Mouse (Mus musculus) layer of hippocampus, postnatal 14 days (tissue): ENCODE data around the gene Adat1. TPM values are rescaled to one million over a fixed set of nuclear protein-coding genes. Genes with fewer than 3 reads are reported as not detected.
A peak's percentile ranks its signal among the peaks of the same experiment; 100 is the strongest.

Source experiments
- DNase-seq, 2 experiments: peaks; one replicate each; pipeline ENCODE4 v3.0.0; 2021 to 2022; ENCODE audit warnings: low spot score in 2 of 2, mixed read lengths in 1 of 2
- total RNA-seq, 2 experiments: library from RNA; stranded (reverse); gene quantifications; 2 replicates each; pipeline ENCODE4 v1.2.3; 2021

Adat1 gene
- total RNA-seq, 2 experiments from 2014 or later = 4.3 to 5.2 TPM

DNA sequence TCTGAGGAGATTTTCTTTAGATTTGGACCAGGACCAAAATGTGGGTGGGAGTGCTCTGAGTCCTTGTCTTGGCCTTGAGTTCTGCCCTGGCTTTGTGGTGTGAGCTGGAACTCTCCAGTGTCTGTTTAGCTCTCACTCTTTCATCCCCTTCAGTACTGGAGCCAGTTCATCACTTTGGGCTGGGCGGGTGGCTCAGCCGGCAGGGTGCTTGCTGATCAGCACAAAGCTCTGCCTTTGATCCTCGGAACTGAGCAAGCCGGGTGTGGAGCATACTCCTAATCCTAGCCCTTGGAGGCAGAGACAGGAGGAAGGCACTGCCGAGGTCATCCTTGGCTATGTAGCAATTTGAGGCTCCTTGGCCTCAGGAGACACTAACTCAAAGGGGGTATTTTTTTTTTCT lies 23.1 kb downstream of the Adat1 start:
- DNase-seq = no peak

DNA sequence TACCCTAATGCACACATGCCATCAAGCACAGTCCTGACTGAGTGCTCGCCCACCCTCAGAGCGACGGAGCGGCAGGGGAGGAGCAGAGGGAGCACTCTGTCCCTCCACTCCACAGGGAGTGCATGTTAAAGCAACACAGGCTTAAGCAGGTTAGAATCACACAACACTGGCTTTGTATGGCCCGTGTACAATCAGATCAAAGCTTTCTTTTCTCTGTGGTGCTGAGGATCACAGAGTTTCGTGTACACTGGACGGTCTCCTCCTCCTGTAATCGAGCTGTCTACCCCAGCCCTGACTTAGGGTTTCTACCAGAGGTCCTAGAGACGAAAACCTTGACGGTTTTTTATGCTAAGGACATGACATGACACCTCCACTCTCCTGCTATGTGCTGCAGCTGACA lies 23.6 kb downstream of the Adat1 start:
- DNase-seq = no peak

DNA sequence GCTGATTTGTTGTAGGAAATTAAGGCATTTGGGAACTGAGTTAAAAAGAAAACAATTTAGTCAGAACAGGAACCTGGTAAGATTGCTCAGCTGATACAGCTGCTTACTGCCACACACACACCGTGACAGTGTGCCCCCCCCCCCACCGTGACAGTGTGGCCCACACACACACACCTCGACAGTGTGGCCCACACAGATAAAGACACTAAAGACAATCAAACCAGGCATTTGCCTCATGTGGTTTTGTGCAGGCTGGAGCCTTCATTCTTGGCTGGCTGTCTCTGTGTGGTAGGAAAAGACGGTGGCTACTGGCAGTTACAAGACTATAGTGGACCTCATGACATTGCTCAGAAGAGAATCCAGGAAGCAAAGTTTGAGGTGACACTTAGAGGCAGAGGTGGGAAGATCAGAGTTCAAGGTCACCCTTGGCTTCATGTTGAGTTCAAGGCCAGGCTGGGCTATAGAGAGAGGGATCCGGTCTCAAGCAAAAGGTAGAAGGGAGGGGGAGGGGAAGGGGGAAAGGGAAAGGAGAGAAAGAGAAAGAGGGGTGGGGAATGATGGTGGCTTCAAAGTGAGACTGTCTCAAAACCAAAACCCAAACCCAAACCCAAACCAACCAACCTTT lies 24.7 kb downstream of the Adat1 start:
- DNase-seq = no peak

DNA sequence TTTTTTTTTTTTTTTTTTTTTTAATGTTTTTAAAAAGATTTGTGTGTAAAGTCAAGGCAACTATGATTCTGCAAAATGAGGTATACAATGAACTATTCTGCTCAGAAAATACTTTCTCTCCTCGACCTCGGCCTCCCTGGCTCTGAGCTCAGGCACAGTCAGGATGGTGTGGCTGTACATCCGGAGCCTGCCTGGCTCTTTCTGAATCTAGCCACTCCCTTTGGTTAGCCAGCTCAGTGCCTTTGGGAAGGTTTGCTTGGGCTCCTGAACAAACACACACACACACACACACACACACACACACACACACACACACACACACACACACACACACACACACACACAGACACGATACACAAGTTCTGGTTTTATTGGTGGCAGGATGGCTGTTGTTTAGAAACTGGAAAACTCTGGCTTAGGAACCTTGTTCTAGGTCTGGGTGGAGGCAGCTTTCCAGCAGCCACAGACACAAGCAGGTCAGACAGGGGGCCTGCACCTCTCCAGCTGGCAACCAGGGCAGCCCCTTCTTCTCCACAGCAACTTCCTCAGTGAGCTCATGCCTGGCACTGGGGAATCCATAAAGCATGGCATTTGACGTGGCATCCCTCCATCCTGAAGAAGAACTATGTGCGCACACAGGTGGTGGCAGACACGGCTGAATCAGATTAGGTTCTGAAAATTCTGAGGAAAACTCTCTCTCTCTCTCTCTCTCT lies 27.1 kb downstream of the Adat1 start:
- no peak for DNase-seq

DNA sequence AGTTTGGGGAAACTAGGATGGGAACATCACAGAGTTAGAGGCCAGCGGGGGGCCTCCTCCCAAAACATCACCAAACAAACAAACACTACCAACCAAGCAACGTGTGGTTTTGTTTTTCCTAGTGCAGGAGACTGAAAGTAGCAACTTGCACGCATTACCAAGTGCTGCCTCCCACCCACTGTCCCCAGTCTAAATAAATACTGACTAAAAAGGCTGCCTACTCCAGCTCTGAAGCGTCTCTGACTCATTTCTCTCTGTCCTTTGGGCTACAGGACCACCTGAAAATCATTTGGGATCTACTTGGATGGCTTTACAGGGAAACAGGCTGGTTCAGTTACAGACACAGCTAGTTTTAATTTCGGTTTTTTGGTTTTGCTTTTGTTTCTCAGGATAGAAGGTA lies 27.8 kb downstream of the Adat1 start:
- no peak for DNase-seq

DNA sequence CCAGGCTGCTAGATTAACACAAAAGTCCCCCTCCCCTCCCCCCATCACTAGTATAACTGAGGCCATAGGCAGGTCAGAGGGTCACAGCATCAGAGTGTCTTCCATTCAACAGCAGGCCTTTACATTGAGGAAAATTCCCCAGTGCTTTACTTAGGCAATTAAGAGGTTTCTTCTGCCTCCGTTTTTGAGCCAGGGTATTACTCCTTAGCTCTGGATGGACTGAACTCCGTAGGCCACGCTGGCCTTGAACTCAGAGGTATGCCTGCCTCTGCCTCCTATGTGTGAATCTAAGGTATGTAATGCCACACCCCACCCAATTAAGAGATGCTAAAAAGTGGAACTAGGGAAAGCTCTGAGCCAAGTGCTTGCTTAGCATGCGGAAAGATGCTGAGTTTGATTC lies 28.6 kb downstream of the Adat1 start:
- DNase-seq = no peak

DNA sequence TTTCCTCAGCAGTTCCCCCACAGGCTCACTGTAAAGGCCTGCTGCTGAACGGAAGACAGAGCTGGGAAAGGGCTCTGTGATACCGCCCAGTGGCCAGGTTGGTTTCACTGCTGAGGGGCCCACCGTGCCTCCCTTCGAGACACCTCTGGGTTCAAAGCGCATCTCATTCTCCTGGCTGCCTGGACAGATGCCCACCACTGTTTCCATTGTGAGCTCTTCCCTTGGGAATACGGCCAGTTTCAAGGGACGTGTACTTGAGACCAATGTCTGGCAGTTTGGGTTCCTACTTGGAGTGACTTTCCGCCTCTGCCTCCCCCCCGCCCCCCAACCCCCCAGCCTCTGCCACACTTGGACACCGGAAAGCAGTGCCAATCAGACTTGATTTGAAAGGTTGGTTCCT lies 29.0 kb downstream of the Adat1 start:
- DNase-seq = no peak

DNA sequence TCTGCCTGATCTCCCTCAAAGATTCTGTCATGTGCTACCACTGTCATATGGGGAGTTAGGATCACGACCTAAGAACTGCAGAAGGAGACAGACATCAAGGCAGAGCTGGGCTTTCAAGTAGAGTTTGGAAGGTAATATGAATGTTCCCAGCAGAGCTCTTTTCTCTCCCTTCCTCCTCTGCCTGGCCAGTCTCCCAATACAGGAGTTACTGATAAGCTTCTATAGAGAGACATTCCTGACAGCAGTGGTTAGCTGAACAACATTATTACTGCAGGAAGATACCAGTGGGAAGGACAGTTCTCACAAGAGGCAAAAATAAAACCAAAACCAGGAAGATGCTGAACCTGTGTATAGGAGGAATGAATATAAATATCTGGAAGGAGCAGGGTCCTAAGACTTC lies 29.5 kb downstream of the Adat1 start:
- no peak for DNase-seq

DNA sequence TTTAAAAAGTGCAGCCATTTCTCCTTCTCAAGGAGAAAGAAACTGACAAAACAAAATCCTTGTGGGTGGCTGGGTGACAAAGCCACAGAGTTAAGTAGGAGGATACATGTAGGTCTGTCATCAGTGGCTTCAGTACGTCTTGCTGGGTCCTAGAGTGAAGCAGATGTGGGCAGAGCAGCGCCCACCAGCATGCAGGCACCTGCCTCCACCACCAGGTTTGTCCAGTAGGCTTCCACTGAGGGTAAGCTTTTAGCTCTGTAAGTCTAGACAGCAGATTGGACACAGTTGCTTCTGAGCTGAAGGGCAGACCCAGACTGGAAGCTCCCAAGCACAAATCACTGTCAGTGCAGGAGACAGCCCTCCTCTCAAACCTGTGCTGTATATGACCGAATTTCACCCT lies 30.8 kb downstream of the Adat1 start:
- no peak for DNase-seq

DNA sequence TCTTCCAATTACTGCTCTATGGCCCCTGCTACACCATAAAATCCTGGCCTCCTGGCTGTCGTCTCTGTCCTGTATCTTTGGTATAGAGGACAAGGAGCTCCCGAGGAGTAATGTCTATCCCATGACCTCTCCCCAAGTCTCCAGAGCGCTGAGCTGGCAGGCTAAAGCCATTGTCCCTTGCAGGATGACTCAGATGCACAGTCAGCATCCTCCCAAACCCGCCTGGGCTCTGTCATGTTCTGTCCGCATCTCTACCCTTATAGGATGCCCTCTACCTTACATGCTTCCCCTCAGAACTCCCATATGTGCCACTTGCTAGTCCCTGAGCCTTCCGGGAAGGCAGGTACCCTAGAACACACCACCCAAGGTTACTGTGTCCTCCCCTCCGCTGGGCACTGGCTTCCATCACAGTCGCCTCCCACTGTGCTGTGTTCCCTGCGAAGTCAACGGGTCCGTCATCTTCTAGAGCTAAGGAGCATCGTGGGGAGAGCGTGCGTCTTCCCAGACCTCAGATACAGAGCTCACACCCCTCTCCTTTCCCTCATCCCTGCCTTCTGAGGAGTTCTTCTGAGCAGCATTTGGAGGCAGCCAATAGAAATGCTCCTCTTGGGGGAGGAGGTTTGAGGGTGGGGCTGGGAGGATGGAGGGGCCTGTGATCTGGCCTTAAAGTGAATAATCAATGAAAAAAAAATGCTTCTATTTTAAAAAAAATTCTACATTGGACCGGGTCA lies 31.3 kb downstream of the Adat1 start:
- DNase-seq = no peak

DNA sequence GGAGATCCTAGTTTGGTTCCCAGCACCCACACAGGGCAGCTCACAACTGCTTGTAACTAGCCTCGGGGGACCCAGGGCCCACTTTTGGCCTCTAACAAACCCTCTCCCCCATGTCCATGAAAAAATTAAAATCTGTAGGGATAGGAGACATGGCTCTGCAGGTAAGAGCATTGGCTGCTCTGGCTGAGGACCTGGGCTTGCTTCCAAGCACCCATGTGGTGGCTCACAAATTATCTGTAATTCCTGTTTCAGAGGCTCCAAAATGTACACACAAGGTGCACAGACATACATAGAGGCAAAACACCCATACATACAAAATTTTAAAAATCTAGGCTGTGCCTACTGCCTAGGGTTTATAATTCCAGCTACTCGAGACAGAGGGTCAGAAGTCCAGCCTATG lies 34.9 kb downstream of the Adat1 start:
- DNase-seq = no peak

DNA sequence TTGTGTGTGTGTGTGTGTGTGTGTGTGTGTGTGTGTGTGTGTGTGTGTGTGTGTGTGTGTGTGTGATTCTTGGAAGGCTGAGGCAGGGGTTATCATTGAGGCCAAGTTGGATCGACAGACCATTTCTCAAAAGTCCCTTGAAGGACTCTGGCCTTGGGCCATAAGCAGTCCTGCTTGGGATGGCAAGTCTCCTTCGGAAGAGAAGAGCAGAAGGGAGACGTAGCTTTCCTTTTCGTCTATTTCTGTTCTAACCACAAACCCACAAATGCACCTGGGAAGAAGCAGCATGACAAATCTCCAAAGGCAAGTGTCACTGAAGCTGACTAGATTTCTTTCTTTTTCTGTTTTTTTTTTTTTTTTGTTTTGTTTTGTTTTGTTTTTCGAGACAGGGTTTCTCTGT lies 36.2 kb downstream of the Adat1 start:
- no peak for DNase-seq

DNA sequence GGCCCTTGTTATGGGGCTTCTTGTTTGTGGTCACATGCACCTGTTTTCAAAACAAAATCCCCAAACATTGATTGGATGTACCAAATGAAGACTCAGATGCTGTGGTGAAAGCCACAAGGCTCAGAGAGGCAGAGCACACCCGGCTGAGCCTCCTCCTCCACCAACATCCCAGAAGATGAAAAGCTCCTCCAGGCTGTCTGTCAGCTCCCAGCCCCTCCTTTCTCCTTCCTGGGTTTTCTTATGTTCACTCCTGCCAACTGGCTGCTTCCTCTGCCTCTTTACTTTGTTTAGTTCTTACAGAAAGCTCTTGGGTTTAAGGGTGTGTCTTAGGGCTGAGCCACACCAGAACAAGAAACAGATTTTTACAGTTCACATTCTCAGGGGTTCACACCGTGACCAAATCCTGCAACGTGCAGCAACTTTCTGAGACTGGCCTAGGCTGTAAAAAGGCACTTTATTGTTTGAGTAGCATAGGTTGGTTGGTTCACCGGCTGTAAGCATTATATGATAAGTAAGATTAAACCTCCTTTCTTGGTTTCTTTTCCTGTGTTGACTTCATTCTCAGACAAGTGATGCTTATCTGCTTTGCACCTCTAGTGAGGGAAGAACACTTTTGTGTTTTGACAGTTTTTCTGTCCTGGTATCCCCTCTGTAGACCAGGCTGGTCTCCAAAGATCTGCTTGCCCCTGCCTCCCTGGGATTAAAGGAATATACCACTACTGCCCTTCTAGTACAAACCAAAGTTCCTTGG lies 37.1 kb downstream of the Adat1 start:
- no peak for DNase-seq

DNA sequence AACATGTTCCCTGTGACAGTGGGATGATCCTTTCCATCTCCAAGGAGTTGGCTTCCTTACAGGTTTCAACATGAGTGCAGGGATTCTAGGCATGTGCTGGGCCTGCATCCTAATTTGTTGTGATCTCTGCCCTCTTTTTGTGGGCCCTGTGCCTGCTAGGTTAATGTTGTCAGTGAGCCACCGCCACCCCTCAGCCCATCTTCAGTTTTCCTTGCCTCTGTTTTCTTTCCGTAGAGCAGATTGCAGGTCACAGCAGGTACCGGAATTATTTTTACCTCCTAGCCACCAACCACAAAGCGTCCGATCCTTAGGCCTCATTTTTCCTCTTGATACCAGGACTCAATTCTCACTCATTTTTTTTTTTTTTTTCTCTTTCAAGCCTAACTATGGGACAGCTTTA lies 40.2 kb downstream of the Adat1 start:
- no peak for DNase-seq

DNA sequence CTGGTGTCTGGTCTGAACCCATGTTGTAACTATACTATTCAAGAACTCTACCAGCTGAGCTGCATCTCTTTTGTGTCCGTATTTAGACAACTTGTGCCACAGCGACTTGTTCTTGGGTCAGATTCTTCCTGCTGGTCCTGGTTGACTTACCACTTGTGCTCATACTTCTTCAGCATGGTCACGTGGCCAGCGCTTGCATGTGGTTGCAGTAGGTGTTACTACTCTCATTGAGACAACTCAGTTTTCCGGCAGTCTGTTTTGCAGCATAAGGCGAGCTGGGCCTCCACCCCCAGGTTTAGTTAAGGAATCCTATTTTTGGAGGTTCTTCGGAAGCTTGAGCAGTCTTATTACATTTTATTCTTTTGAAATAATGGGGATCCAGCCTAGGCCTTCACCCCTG lies 40.8 kb downstream of the Adat1 start:
- DNase-seq = peak in 1 of 2 experiments; percentile 38

DNA sequence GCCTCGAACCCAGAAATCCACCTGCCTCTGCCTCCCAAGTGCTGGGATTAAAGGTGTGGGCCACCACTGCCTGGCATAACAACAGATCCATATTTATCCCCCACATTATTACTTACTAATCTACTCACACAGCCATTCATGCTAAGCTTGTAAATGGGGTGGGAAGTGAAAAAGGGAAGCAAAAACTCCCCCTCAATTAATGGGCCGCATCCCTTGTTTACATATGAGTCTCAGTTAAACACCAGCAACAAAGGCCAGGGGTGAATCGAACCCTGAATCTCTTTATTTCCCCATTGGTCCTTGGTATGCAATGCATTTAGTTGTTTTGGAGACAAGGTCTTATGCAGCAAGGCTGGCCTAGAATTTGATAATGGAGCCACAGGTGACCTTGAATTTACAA lies 41.3 kb downstream of the Adat1 start:
- no peak for DNase-seq

DNA sequence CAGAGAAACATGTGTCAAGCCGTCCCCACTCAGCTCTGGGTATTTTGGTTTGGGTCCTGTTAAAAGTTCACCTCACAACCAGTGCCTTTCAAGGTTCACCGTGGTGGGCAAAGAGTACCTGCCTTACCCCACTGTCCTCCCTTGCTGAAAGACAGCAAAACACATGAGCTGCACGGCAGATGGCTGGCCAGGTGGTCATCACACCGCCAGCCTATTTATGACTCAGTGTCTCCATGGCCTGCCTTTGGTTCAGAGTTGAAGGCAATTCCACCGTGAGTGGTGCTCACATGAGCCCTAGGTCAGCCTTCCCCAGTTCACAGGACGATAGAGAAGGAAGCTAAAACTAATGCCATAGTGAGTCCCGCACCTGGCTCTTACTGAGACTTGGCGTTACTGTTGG lies 44.1 kb downstream of the Adat1 start:
- no peak for DNase-seq

DNA sequence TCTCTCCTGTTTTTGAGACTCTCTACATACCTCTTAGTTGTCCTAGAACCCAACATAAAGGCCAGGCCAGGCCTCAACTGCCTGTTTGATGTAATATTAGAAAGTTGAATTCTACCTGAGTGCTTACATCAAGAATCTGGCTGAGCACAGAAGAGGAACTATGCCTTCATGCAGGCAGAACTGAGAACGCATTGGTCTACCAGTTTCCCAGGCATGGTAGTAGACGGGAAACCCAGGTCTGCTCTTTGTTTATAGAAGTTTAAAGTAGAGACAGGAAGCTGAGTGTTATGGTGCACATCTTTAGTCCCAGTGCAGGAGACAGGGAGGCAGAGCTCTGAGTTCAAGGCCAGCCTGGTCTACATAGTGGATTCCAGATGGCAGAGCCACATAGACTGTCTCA lies 45.0 kb downstream of the Adat1 start:
- DNase-seq = no peak

DNA sequence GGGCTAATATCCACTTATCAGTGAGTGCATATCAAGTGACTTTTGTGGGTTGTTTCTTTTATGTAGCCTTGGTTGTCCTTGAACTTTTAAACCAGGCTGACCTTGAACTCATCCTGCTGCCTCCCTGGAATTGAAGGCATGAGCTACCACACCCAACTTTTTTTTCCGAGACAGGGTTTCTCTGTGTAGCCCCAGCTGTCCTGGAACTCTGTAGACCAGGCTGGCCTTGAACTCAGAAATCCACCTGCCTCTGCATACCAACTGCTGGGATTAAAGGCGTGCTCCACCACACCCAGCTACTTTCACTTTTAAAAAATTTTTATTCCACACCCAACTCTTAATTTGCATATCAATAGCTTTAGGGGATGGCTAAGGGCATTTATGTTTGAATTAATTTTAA lies 48.6 kb downstream of the Adat1 start:
- DNase-seq = no peak

DNA sequence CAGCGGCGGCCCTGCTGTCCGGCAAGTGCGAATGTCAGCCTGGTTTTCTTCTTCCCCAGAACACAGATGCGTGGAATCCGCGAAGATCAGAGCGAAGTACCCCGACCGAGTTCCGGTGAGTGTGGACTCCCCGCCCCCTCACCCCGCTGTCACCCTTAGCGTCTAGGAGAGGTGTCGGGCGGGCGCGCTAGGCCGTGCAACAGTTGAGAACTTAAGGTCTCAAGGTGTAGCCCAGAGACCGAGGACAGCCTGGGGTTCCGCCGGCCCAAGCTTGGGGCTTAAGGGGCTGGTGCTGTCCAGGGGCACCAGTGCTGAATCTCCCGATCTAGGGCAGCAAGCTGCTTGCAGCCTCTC lies 51.0 kb downstream of the Adat1 start:
- DNase-seq = peak in 1 of 2 experiments; percentile 35

DNA sequence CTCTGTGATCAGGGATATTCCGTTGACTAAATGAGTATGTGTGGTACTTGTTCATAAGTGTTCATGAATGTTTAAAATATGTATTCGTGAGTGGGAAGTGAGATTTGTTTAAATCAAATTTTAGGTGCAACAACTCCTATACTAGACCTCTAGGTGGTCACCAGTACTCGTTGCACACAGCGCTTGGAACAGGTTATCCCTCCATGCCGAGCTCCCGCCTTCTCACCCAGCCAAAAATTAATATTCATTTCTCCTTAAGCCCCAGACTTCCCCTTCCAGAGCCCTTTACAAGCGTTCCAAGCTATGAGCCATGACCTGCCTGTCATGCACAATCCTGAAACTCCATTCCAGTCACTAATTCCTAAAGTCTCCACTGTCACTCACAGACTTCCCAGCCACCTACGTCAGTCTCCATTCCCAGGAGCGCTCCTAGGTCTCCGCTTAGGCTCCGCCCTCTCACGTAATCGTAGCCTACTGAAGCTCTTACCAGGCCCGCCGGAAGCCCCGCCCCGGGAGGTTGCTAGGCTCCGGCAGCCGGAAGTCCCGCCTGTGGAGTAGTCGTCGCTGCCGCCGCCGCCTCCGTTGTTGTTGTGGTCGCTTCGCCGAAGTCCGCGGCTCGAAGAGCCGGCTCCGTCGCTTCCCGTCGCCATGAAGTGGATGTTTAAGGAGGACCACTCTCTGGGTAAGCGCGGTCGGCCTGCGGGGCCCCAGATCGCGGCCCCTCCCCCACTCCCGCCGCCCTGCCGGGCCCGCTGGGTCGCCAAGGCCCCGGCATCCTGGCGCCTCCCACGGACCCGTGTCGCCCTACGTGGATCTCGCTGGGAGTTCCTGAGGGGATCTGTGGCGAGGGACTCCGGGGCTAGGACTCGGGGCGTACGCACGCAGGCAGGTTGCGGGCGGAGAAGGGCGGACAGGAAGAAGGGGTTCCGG lies 51.7 kb downstream of the Adat1 start, which contains the start of gene Gabarapl2:
TSS of gene Gabarapl2 (plus strand) at position 533 of the 930 bp plus-strand sequence.
- peak; percentile 91 to 98 for DNase-seq
